Mouse (Mus musculus) CH12.LX (cell line): ENCODE results near the gene Gnb1. TPM values are rescaled to one million over a fixed set of nuclear protein-coding genes. Genes with fewer than 3 reads are reported as not detected.
"Not testable (repeated sequence)": the region's sequence is repeated elsewhere in the genome, so short reads cannot be mapped to it uniquely, and the experiment has no call there.

Experiments
- DNase-seq: peaks from one replicate; pipeline ENCODE4 v3.0.0-alpha.2; 2013; ENCODE audit errors: extremely low read depth
- H3K27ac ChIP-seq: 2 replicates; pipeline ENCODE4 v1.5.1; 2012; ENCODE audit warnings: low read depth, mild to moderate bottlenecking, control low read depth, moderate library complexity; ENCODE audit not compliant: insufficient read depth
- H3K27me3 ChIP-seq: replicated peaks from 2 replicates; pipeline ENCODE3; 2012; ENCODE audit warnings: inconsistent platforms
- H3K36me3 ChIP-seq, 2 experiments: replicated peaks in 1 of 2; 2 replicates each; pipeline versions ENCODE3 to v1.6.1; 2012; ENCODE audit warnings: inconsistent platforms in 1 of 2, low read length in 1 of 2, mild to moderate bottlenecking in 1 of 2, mixed read lengths in 1 of 2, moderate library complexity in 1 of 2; ENCODE audit not compliant: control insufficient read depth in 1 of 2, insufficient read depth in 1 of 2
- H3K4me1 ChIP-seq, 2 experiments: 2 replicates each; pipeline ENCODE4 v1.6.1; 2012; ENCODE audit warnings: inconsistent platforms in 1 of 2, moderate library complexity in 1 of 2; ENCODE audit not compliant: insufficient read depth in 2 of 2, control insufficient read depth in 1 of 2
- H3K4me2 ChIP-seq: 2 replicates; pipeline ENCODE4 v1.6.1; 2012; ENCODE audit warnings: low read depth, mild to moderate bottlenecking, control low read depth; ENCODE audit not compliant: poor library complexity, insufficient read depth, severe bottlenecking
- H3K4me3 ChIP-seq, 3 experiments: fragments of 150-350 bp in 1 of 3; sonication (generic) in 1 of 3; replicated peaks in 1 of 3; 2 replicates each; pipeline versions ENCODE3 to v1.5.1; 2011 to 2012; ENCODE audit warnings: low read depth in 2 of 3, low read length in 2 of 3, mild to moderate bottlenecking in 2 of 3, moderate library complexity in 2 of 3, control low read depth in 1 of 3, improper control_type of control experiment in 1 of 3, inconsistent platforms in 1 of 3, mixed read lengths in 1 of 3; ENCODE audit not compliant: poor library complexity in 1 of 3
- H3K79me2 ChIP-seq: replicated peaks from 2 replicates; pipeline ENCODE4 v1.6.1; 2012; ENCODE audit warnings: mild to moderate bottlenecking, moderate library complexity; ENCODE audit not compliant: control insufficient read depth, poor library complexity, insufficient read depth, severe bottlenecking; ENCODE audit errors: extremely low read depth
- H3K9ac ChIP-seq: 2 replicates; pipeline ENCODE4 v1.6.1; 2012; ENCODE audit warnings: low read depth, mild to moderate bottlenecking, control low read depth, moderate library complexity; ENCODE audit not compliant: insufficient read depth
- H3K9me3 ChIP-seq: replicated peaks from 2 replicates; pipeline ENCODE3; 2012; ENCODE audit warnings: low read length, inconsistent platforms, mixed read lengths
- BHLHE40 ChIP-seq: IDR thresholded peaks from 2 replicates; pipeline ENCODE4 v1.6.1; 2011; ENCODE audit warnings: mild to moderate bottlenecking, low read depth, low read length, improper control_type of control experiment
- CHD1 ChIP-seq: IDR thresholded peaks from 2 replicates; pipeline ENCODE4 v1.6.1; 2012; ENCODE audit warnings: low read depth, low read length, improper control_type of control experiment, inconsistent platforms
- CTCF ChIP-seq, 2 experiments: IDR thresholded peaks in 1 of 2; conservative IDR thresholded peaks in 1 of 2; 2 replicates each; pipeline ENCODE4 v1.5.1; 2011 to 2012; ENCODE audit warnings: low read depth in 2 of 2, low read length in 2 of 2, improper control_type of control experiment in 1 of 2, inconsistent platforms in 1 of 2, mild to moderate bottlenecking in 1 of 2, moderate library complexity in 1 of 2
- ELF1 ChIP-seq: IDR thresholded peaks from 2 replicates; pipeline ENCODE4 v1.6.1; 2014; ENCODE audit warnings: low read depth, mild to moderate bottlenecking, inconsistent platforms, low read length, improper control_type of control experiment
- EP300 ChIP-seq: IDR thresholded peaks from 2 replicates; pipeline ENCODE4 v1.6.1; 2011; ENCODE audit warnings: low read length, improper control_type of control experiment
- IRF4 ChIP-seq: IDR thresholded peaks from 2 replicates; pipeline ENCODE4 v1.6.1; 2014; ENCODE audit warnings: low read depth, mild to moderate bottlenecking, inconsistent platforms, low read length, improper control_type of control experiment
- JUND ChIP-seq: conservative IDR thresholded peaks from 2 replicates; pipeline ENCODE4 v1.6.1; 2011; ENCODE audit warnings: low read depth, low read length, improper control_type of control experiment
- MAFK ChIP-seq: IDR thresholded peaks from 2 replicates; pipeline ENCODE4 v1.6.1; 2011; ENCODE audit warnings: low read length, improper control_type of control experiment; ENCODE audit not compliant: insufficient replicate concordance
- MAX ChIP-seq: IDR thresholded peaks from 2 replicates; pipeline ENCODE4 v1.6.1; 2011; ENCODE audit warnings: low read length, improper control_type of control experiment
- MAZ ChIP-seq: IDR thresholded peaks from 2 replicates; pipeline ENCODE4 v1.6.1; 2012; ENCODE audit warnings: low read depth, mild to moderate bottlenecking, inconsistent platforms, low read length, improper control_type of control experiment, moderate library complexity
- MEF2A ChIP-seq: IDR thresholded peaks from 2 replicates; pipeline ENCODE4 v1.6.1; 2014; ENCODE audit warnings: low read depth, mild to moderate bottlenecking, inconsistent platforms, low read length, improper control_type of control experiment, borderline replicate concordance
- MXI1 ChIP-seq: IDR thresholded peaks from 2 replicates; pipeline ENCODE4 v1.6.1; 2011; ENCODE audit warnings: mild to moderate bottlenecking, low read depth, low read length, improper control_type of control experiment
- NELFE ChIP-seq: IDR thresholded peaks from 2 replicates; pipeline ENCODE4 v1.6.1; 2011; ENCODE audit warnings: low read depth, low read length, improper control_type of control experiment
- PAX5 ChIP-seq: IDR thresholded peaks from 2 replicates; pipeline ENCODE4 v1.6.1; 2012; ENCODE audit warnings: low read length, inconsistent platforms, mixed read lengths
- POLR2AphosphoS2 ChIP-seq: IDR thresholded peaks from 2 replicates; pipeline ENCODE4 v1.6.1; 2011; ENCODE audit warnings: low read depth, low read length, improper control_type of control experiment
- RAD21 ChIP-seq: IDR thresholded peaks from 2 replicates; pipeline ENCODE4 v1.6.1; 2011; ENCODE audit warnings: low read depth, mild to moderate bottlenecking, low read length, improper control_type of control experiment, moderate library complexity
- ZC3H11A ChIP-seq: IDR thresholded peaks from 2 replicates; pipeline ENCODE4 v1.6.1; 2012; ENCODE audit warnings: low read depth, mild to moderate bottlenecking, inconsistent platforms, low read length, improper control_type of control experiment
- ZKSCAN1 ChIP-seq: IDR thresholded peaks from 2 replicates; pipeline ENCODE4 v1.6.1; 2012; ENCODE audit warnings: low read depth, inconsistent platforms, low read length, improper control_type of control experiment, borderline replicate concordance
- ZNF384 ChIP-seq: IDR thresholded peaks from 2 replicates; pipeline ENCODE4 v1.6.1; 2012; ENCODE audit warnings: low read depth, low read length, improper control_type of control experiment, inconsistent platforms
- dilution Hi-C: fragments of 300-500 bp; cut with MboI; formaldehyde crosslinking; loops from 2 replicates; pipeline ENCODE4 v1.14.3; 2020; ENCODE audit warnings: low sequenced_read_pairs; ENCODE audit not compliant: extremely low pct_unique_long_range_greater_than_20kb, extremely low pct_ligation_motif_present
- in situ Hi-C: fragments of 300-500 bp; cut with MboI; formaldehyde crosslinking; loops from 3 replicates; pipeline ENCODE4 v1.14.3; 2019; ENCODE audit warnings: low sequenced_read_pairs, low pct_ligation_motif_present, low pct_unique_long_range_greater_than_20kb, mixed read lengths
- polyA plus RNA-seq: library from polyadenylated mRNA; unstranded; fragments of >175 nt; gene quantifications from 2 replicates; pipeline ENCODE4 v1.2.1, GENCODE M21; 2012; ENCODE audit warnings: low read depth; ENCODE audit not compliant: insufficient read length
- total RNA-seq, 2 experiments: library from RNA; depleted of rRNA; stranded (reverse); fragments of 300-350 nt in 1 of 2; fragments of >200 nt in 1 of 2; gene quantifications; 2 replicates each; pipeline ENCODE4 v1.2.3; 2012 to 2014

Gnb1 gene
- total and polyA plus RNA-seq, 3 experiments, result 88.0 to 407 (median 134) TPM

DNA sequence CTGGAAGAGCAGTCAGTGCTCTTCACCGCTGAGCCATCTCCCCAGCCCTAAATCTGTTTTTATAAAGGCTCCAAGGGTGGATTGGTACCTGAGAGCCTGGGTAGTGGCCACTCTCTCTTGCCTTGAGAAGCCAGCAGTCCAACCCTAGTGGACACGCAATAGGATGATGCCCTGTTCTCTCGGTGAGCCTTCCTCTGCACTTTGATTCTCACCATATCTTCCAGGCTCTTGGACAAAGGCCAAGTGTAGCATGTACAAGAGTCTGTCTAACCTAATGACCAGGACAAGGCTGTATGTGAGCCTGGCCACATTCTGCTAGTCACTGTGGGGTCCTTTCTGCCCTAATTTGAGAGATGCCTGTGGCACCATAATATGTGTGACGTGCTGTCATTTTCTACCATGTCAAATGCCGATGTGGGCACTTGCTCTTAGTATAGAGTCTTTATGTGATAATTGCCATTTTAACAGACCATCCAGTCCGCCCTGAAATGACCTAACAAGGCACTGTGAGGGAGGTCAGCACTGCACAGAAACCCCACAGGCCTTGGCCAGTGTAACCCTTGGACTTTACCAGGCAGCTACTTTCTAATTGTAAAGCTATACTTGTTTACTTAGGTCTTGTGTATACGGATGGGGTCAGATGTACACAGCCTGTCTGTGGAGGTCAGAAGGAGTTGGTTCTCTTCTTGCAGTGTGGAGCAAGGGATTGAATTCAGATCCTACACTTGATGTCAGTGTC, 77.6 kb downstream of the Gnb1 start:
- Histone ChIP-seq H3K4me3 (no peak overlapping the region), H3K27me3 (no peaks in the 10 kb centered on the region), H3K9ac (no peak overlapping the region), H3K27ac (no peak overlapping the region), H3K9me3 (no peaks in the 10 kb centered on the region), H3K79me2 (peaks cover 93% of the 10 kb centered on the region), H3K4me1 (peaks cover 13 to 74% of the 10 kb centered on the region in 2 experiments), H3K4me2 (no peak overlapping the region), H3K36me3 (peaks cover 0 to 47% of the 10 kb centered on the region in 2 experiments)
- TF ChIP-seq MAFK, result no peak
- no peak for TF ChIP-seq POLR2AphosphoS2
- no peak for TF ChIP-seq JUND
- TF ChIP-seq CHD1, result no peak
- no peak for TF ChIP-seq ELF1
- no peak for TF ChIP-seq MXI1
- dilution Hi-C loops (no loop called here), in situ Hi-C loops (loop anchor here (5.0 to 10.0 kb wide), 2 partner anchors 54 to 86 kb away; no protein-coding TSS in a partner anchor)
- no peak for DNase-seq

DNA sequence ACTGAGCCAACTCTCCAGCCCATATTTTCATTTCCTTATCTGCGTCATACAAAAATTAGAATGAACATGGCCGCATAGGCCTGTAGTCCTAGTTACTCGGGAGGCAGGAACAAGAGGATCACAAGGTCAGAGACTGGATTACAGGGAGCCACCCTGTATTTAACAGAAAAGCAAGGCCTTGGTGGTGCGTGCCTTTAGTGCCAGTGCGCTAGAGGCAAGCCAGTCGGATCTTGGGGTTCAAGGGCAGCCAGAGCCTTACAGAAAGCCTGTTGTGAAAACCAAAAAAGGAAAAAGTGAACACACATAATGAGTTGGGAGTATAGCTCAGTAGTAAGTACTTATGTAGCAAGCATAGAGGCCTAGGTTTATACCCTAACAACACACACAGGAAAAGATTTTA, 78.7 kb downstream of the Gnb1 start:
- Histone ChIP-seq H3K4me3 (no peak overlapping the region), H3K27me3 (no peaks in the 10 kb centered on the region), H3K4me2 (no peak overlapping the region), H3K9me3 (no peaks in the 10 kb centered on the region), H3K27ac (no peak overlapping the region), H3K36me3 (peaks cover 0 to 52% of the 10 kb centered on the region in 2 experiments), H3K4me1 (peaks cover 13 to 82% of the 10 kb centered on the region in 2 experiments), H3K79me2 (peaks cover 94% of the 10 kb centered on the region), H3K9ac (no peak overlapping the region)
- dilution Hi-C loops, result no loop called here
- no peak for DNase-seq
- in situ Hi-C loops, result loop anchor here (5.0 to 10.0 kb wide), 3 partner anchors 55 to 205 kb away; partner anchors contain the start of gene Prkcz
- TF ChIP-seq PAX5 (no peak), MEF2A (no peak), ZC3H11A (no peak), ZNF384 (no peak), MAZ (no peak), BHLHE40 (no peak), ZKSCAN1 (no peak), ELF1 (no peak), NELFE (no peak), MXI1 (no peak), RAD21 (no peak), EP300 (no peak), MAX (no peak), POLR2AphosphoS2 (no peak), CTCF (conservative IDR thresholded peaks at IDR 0.05 in 1 of 2, IDR thresholded peaks at IDR 0.05 in 1 of 2; ENCODE audit: low read depth in 2 of 2, low read length in 2 of 2) (no peak), IRF4 (no peak)

DNA sequence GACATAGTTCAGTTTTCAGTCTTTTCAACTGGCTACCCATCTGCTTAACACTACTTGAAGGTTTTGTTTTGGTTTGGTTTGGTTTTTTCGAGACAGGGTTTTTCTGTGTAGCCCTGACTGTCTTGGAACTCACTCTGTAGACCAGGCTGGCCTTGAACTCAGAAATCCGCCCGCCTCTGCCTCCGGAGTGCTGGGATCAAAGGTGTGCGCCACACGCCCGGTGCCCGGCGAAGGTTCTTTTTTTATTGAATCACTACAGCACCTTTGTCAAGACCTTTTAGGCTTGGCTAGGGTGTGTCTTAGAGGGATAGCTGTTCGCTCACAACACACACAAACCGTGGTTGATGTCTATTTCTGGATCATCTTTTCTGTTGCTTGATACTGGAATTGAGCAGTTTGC, 79.2 kb downstream of the Gnb1 start:
- in situ Hi-C loops, result loop anchor here (10.0 kb wide), 1 partner anchor 206 kb away; the partner anchor contains the start of gene Prkcz
- H3K9me3 ChIP-seq, H3K27me3 ChIP-seq, DNase-seq, dilution Hi-C loops, H3K4me3 ChIP-seq, H3K9ac ChIP-seq, H3K4me2 ChIP-seq, H3K27ac ChIP-seq: not testable (repeated sequence)
- H3K36me3 ChIP-seq, result peaks cover 0 to 54% of the 10 kb centered on the region in 2 experiments
- H3K4me1 ChIP-seq, result peaks cover 13 to 80% of the 10 kb centered on the region in 2 experiments
- peaks cover 93% of the 10 kb centered on the region for H3K79me2 ChIP-seq
